Mouse (Mus musculus): ENCODE data around the gene Timm17a. TPM values are rescaled to one million over a fixed set of nuclear protein-coding genes. Genes with fewer than 3 reads are reported as not detected.
A peak's percentile ranks its signal among the peaks of the same experiment; 100 is the strongest.

Gene Timm17a
- 199 TPM for polyA plus RNA-seq (2021)

DNA sequence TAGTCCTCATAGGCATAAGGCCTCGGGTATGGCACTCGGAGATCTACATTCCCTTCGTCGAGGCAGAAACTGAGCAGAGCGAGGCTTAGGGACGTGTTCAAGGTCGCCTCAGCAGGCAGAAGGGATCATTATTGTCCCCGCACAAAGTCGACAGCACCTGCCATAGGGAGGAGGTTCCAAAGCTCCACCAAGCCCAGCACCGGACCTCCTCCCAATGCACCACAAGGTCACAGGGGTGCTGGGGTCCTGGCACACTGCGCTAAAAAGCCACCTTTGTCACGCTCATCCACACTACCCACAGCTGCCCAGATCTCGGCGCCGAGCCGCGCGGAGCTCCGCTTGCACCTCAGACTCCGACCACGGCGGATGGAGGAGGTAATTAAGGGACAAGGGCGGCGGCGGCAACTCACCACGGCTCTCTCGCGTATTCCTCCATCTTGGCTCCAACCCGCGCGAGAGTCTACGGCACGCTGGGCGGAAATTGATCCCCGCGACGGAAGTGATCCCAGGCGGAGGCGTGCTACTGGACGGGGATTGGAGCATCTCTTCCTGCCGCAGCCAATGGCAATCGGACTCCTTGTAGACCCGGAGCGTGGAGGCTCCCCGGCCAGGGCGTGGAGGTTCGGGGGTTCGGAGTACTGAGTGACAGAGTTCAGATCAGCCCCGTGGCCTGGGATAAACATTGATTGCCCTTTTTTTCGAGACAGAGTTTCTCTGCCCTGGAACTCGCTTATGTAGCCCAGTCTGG is at the start of gene Timm17a:
TSS of gene Timm17a (minus strand) at position 495 of the 748 bp plus-strand sequence.
- ATAC-seq (peak; percentile 99), DNase-seq (ENCODE audit: low read depth, low spot score) (peak; percentile 65)
- ChIA-PET CTCF (interaction anchor here (1.1 kb wide), 1 partner anchor 11 kb away, joined by 4 read pairs; no protein-coding TSS in a partner anchor), POLR2A (interaction anchor here (0.8 to 1.7 kb wide), 6 partner anchors 10 to 166 kb away, joined by 3 to 8 read pairs (median 4); partner anchors contain the start of genes Arl8a and Lmod1)
- H3K27me3 ChIP-seq = no peaks in the 10 kb centered on the region
- TF ChIP-seq CTCF (IDR thresholded peaks at IDR 0.05) = no peak
- in situ Hi-C loops (cut with MboI; ENCODE audit: low pct_unique_long_range_greater_than_20kb) = no loop called here

DNA sequence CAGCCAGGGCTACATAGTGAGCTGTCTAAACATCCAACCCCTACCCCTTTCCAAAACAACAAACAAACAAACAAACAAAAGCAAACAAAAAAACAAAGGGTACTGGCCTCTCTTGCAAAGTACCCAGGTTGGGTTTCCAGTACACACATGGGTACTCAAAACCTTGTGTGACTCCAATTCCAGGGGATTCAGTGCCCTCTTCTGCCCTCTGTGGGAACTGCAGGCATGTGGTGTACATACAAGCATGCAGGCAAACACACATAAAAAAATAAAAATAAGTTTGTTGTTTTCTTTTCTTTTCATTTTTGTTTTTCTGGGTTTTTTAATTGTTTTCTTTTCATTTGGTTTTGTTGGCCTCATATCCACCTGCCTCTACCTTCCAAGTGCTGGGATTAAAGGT is 48.5 kb upstream of the Timm17a start:
- H3K27me3 ChIP-seq = no peaks in the 10 kb centered on the region
- ATAC-seq (no peak), DNase-seq (ENCODE audit: low read depth, low spot score) (no peak)
- in situ Hi-C loops (cut with MboI; ENCODE audit: low pct_unique_long_range_greater_than_20kb) = no loop called here
- ChIA-PET POLR2A (no interaction called here), CTCF (no interaction called here)
- TF ChIP-seq CTCF (IDR thresholded peaks at IDR 0.05) = no peak

DNA sequence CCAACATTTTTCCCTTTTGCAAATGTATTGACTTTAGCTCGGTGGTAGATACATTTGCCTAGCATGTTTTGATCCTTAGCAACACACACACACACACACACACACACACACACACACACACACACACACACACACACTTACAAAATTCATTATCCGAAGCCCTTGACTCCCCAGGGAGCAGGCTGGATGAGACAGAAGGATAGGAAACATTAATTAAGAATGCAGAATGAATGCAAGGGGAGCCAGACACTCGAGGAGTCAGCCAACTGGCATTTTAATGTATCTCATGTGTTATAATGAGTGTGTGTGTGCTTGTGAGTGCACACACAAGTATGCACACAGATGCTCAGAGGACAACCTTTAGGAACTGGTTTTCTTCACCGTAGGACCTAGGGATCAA is 47.9 kb upstream of the Timm17a start:
- in situ Hi-C loops (cut with MboI; ENCODE audit: low pct_unique_long_range_greater_than_20kb) = no loop called here
- DNase-seq (ENCODE audit: low read depth, low spot score) (no peak), ATAC-seq (no peak)
- H3K27me3 ChIP-seq = no peaks in the 10 kb centered on the region
- TF ChIP-seq CTCF (IDR thresholded peaks at IDR 0.05) = no peak
- ChIA-PET CTCF (interaction anchor here (0.9 kb wide), 1 partner anchor 22 kb away, joined by 3 read pairs; no protein-coding TSS in a partner anchor), POLR2A (no interaction called here)

DNA sequence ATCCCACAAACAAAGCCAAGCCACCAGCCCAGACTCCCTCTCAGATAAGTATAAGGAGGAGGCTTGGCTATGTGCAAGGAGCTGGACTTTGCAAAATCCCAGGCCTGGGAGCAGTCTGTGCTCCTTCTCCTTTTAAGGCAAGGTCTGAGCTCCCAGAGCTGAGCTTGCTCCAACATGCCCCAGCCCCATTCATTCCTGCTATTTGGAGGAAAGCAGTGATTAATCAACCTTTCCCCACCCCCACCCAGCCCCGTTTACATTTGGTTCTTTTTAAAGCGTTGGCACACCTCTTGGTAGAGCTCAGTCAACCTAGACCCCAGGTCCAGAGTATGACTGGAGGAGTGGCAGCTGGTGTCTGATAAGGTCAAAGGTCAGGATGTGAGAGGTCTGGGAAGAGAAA is 45.5 kb upstream of the Timm17a start:
- ATAC-seq (no peak), DNase-seq (ENCODE audit: low read depth, low spot score) (no peak)
- POLR2A ChIA-PET = interaction anchor here (0.6 kb wide), 1 partner anchor 161 kb away, joined by 3 read pairs; no protein-coding TSS in a partner anchor
- TF ChIP-seq CTCF (IDR thresholded peaks at IDR 0.05) = no peak
- CTCF ChIA-PET = no interaction called here
- H3K27me3 ChIP-seq = no peaks in the 10 kb centered on the region
- in situ Hi-C loops (cut with MboI; ENCODE audit: low pct_unique_long_range_greater_than_20kb) = no loop called here

DNA sequence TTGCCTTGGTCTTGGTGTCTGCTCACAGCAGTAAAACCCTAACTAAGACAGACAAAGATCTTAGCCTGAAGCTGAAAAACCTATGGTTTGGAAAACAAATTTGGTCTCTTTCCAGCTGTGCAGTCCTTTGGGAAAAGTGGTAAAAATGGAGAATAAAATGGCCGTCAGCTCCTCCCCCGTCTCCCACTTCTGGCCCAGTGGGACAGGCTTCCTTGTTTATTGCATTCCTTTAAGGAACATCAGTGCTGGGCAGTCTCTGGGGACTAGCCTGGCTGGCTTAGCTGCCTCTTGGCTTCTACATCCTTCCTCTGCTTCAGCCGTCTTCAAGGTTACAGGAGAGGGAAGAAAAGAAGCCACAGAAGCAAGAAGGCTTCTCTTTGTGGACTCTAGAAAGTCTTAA is 38.4 kb upstream of the Timm17a start:
- CTCF ChIA-PET = no interaction called here
- TF ChIP-seq CTCF (IDR thresholded peaks at IDR 0.05) = no peak
- no peaks in the 10 kb centered on the region for H3K27me3 ChIP-seq
- in situ Hi-C loops (cut with MboI; ENCODE audit: low pct_unique_long_range_greater_than_20kb) = no loop called here
- POLR2A ChIA-PET = no interaction called here
- no peak for ATAC-seq
- no peak for DNase-seq (ENCODE audit: low read depth, low spot score)

DNA sequence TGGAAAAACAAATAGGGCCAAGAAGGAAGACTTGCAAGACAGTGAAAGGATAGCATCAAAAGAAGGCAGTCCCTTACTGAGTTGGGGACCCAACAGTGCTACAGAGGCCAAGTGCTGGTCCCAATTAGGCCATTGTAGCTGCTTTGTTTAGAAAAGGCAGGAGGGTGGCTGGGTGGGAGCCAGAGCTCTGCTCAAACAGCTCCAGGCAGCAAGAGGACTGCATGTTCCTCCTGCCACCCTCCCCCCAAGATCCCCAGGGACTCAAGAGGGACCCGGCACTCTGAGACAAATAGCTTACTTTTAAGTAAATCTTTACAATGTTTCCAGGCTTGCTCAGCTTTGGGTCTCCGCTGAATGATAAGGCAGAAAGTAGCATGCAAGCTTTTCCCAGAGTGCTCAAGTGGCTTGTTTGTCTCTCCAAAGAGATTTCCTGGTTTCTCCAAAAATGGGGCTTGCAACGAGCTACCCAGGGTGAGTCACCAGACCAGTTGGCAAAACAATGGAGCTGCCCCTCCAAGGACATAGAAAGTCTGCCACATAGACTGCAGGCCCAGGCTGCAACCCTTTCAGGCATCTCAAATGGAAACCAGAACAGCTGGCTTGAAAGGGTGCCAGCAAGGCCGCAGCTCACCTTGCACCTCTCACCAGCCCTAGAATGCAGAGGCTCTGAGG is 34.1 kb upstream of the Timm17a start:
- H3K27me3 ChIP-seq = no peaks in the 10 kb centered on the region
- CTCF ChIA-PET = interaction anchor here (0.8 to 1.2 kb wide), 2 partner anchors 10 to 88 kb away, joined by 3 read pairs; no protein-coding TSS in a partner anchor
- ATAC-seq (no peak), DNase-seq (ENCODE audit: low read depth, low spot score) (no peak)
- no peak for TF ChIP-seq CTCF (IDR thresholded peaks at IDR 0.05)
- in situ Hi-C loops (cut with MboI; ENCODE audit: low pct_unique_long_range_greater_than_20kb) = no loop called here
- POLR2A ChIA-PET = interaction anchor here (0.6 to 0.7 kb wide), 2 partner anchors 66 to 197 kb away, joined by 3 to 4 read pairs; no protein-coding TSS in a partner anchor

DNA sequence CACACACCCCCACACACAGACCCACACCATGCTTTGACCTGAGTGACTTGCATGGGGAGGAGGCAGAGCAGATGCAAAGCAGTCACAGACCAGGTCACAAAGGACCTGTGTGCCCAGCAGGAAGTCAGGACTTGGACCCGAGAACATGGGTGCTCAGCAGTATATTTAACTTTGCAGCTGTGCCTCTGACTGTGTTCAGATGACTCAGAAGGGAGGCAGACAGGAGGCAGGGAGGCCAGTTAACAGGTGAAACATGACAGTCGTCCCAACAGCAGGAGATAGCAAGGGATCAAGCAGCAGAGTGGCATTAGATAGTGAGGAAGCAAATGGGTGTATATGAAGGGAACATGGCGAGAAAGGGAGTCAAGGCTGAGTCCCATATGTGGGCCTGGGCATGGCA is 33.3 kb upstream of the Timm17a start:
- CTCF ChIA-PET = no interaction called here
- POLR2A ChIA-PET = no interaction called here
- DNase-seq (ENCODE audit: low read depth, low spot score) (no peak), ATAC-seq (no peak)
- TF ChIP-seq CTCF (IDR thresholded peaks at IDR 0.05) = no peak
- in situ Hi-C loops (cut with MboI; ENCODE audit: low pct_unique_long_range_greater_than_20kb) = no loop called here
- no peaks in the 10 kb centered on the region for H3K27me3 ChIP-seq

DNA sequence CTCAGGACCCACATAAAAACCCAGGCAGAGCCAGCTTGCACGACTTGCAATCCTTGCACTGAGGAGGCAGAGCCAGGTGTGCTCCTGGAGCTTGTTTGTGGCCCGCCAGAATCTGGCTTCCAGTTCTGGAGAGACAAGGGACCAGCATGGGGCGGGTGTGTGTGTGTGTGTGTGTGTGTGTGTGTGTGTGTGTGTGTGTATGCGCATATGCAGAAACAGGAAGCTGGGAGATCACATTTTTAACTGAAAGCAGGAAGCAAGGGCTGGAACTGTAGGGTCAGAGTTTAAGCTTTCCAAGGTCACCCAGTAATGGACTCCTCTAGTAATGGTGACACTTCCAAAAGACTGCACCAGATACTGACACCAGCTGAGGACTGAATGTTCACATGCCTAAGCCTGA is 30.4 kb upstream of the Timm17a start:
- no peak for DNase-seq (ENCODE audit: low read depth, low spot score)
- H3K27me3 ChIP-seq = no peaks in the 10 kb centered on the region
- in situ Hi-C loops (cut with MboI; ENCODE audit: low pct_unique_long_range_greater_than_20kb) = no loop called here
- CTCF ChIA-PET = no interaction called here
- TF ChIP-seq CTCF (IDR thresholded peaks at IDR 0.05) = no peak
- no peak for ATAC-seq
- POLR2A ChIA-PET = no interaction called here

DNA sequence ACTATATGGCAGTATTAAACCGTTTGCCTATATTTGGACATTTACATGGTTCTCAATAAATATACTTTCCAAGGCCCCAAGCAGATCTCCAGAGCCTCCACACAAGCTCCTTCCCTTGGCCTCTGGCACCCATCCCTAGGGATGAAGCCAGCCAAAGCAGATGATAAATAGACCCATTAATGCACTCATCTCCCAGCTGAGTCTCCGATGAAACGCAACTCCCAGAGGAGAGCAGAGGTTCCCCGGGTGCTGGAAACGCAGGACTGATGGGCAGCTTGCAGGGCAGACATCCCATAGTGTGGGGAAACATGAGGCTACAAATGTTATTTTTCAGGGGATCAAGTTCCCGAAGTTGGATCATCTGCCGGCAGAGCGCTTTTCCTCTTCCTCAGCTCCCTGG is 28.4 kb upstream of the Timm17a start:
- H3K27me3 ChIP-seq = no peaks in the 10 kb centered on the region
- no peak for ATAC-seq
- no peak for TF ChIP-seq CTCF (IDR thresholded peaks at IDR 0.05)
- CTCF ChIA-PET = no interaction called here
- DNase-seq (ENCODE audit: low read depth, low spot score) = no peak
- in situ Hi-C loops (cut with MboI; ENCODE audit: low pct_unique_long_range_greater_than_20kb) = no loop called here
- POLR2A ChIA-PET = interaction anchor here (0.5 to 1.7 kb wide), 2 partner anchors 11 to 418 kb away, joined by 3 to 4 read pairs; no protein-coding TSS in a partner anchor

DNA sequence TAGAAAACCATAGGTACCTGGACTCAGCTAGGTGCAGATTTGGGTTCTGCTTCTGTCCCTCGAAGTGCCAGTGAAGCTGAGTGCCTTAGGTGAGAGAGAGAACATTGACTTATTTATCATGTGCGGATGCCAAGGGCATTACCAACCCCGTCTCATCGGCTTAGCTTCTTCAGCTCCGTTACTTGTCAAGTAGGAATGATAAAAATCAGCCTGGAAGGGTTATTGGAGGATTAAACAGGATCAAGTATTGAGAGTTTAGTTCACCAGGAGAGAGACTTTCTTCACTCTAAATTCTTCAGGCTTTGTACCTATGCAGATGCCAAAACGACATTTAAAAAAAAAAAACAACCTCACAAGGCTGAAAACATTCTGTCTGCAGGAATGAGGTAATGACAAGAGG is 17.0 kb upstream of the Timm17a start:
- CTCF ChIA-PET = no interaction called here
- ATAC-seq = no peak
- POLR2A ChIA-PET = interaction anchor here (0.9 to 1.6 kb wide), 2 partner anchors 10 to 18 kb away, joined by 4 to 5 read pairs; no protein-coding TSS in a partner anchor
- TF ChIP-seq CTCF (IDR thresholded peaks at IDR 0.05) = no peak
- in situ Hi-C loops (cut with MboI; ENCODE audit: low pct_unique_long_range_greater_than_20kb) = no loop called here
- no peak for DNase-seq (ENCODE audit: low read depth, low spot score)
- H3K27me3 ChIP-seq = no peaks in the 10 kb centered on the region

DNA sequence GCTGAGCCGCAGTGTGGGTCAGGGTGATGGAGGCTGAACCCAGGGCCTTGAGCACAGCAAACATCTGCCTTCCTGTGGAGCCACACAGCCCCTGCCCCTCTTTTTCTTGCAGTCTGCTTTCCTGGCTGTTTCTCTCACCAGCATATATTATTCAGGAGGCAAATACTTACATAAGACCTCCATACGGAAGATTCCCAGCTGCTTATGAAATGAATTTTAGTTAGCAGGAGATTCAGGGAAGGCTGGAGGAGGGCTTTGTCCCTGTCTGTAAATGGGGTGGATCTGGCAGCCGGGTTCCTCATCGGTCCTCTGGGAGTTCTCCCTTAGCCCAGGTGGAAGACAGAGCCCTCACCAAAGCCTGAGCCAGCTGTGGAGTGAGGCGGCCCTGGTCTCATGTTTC is 14.8 kb upstream of the Timm17a start:
- no peak for TF ChIP-seq CTCF (IDR thresholded peaks at IDR 0.05)
- POLR2A ChIA-PET = no interaction called here
- no peak for ATAC-seq
- no peak for DNase-seq (ENCODE audit: low read depth, low spot score)
- H3K27me3 ChIP-seq = no peaks in the 10 kb centered on the region
- in situ Hi-C loops (cut with MboI; ENCODE audit: low pct_unique_long_range_greater_than_20kb) = no loop called here
- CTCF ChIA-PET = no interaction called here

Measured in Patski (cell line).